Mouse (Mus musculus): ENCODE measurements around the gene Zdhhc14. TPM values are rescaled to one million over a fixed set of nuclear protein-coding genes. Genes with fewer than 3 reads are reported as not detected.
"Not testable (repeated sequence)": the region's sequence is repeated elsewhere in the genome, so short reads cannot be mapped to it uniquely, and the experiment has no call there.

Zdhhc14 gene
- polyA plus RNA-seq, 1 experiment from 2014 or later: 2.7 TPM

- H3K9me3 ChIP-seq: no peaks in the 10 kb centered on the region
- H3K27ac ChIP-seq: no peak overlapping the region
- peaks cover 7% of the 10 kb centered on the region; the same call in 1 of the 2 replicates for H3K4me1 ChIP-seq
- no peak for ATAC-seq (ENCODE audit: low FRiP score, low read depth)
- H3K36me3 ChIP-seq: no peaks in the 10 kb centered on the region
- no peak overlapping the region for H3K4me3 ChIP-seq
- H3K27me3 ChIP-seq: no peaks in the 10 kb centered on the region
- H3K9ac ChIP-seq: no peak overlapping the region
- no peak overlapping the region for H3K4me2 ChIP-seq (replicated peaks)
Measured at GRCm38 (mm10) chr17:5623181-5623580, 130.8 kb downstream of the Zdhhc14 start.

- H3K9me3 ChIP-seq; H3K4me3 ChIP-seq; H3K27me3 ChIP-seq; ATAC-seq (ENCODE audit: low FRiP score, low read depth); H3K4me2 ChIP-seq (replicated peaks); H3K27ac ChIP-seq; H3K9ac ChIP-seq; H3K36me3 ChIP-seq: not testable (repeated sequence)
- whole genome bisulfite sequencing: 77% methylated on average over 1 of the region's 1 CpGs
- peaks cover 12% of the 10 kb centered on the region; the same call in 1 of the 2 replicates for H3K4me1 ChIP-seq
Measured at GRCm38 (mm10) chr17:5624815-5625214, 132.5 kb downstream of the Zdhhc14 start.

- Histone ChIP-seq H3K4me1 (peaks cover 12% of the 10 kb centered on the region; the same call in 1 of the 2 replicates), H3K9me3 (no peaks in the 10 kb centered on the region), H3K27me3 (no peaks in the 10 kb centered on the region), H3K36me3 (no peaks in the 10 kb centered on the region), H3K27ac (no peak overlapping the region), H3K4me3 (no peak overlapping the region), H3K9ac (no peak overlapping the region), H3K4me2 (replicated peaks) (no peak overlapping the region)
- 72% methylated on average over 3 of the region's 3 CpGs for WGBS
- ATAC-seq (ENCODE audit: low FRiP score, low read depth): no peak
Measured at GRCm38 (mm10) chr17:5626402-5626801, 134.0 kb downstream of the Zdhhc14 start.

- no peak for ATAC-seq (ENCODE audit: low FRiP score, low read depth)
- Histone ChIP-seq H3K27me3 (no peaks in the 10 kb centered on the region), H3K9me3 (no peaks in the 10 kb centered on the region), H3K36me3 (no peaks in the 10 kb centered on the region), H3K4me2 (replicated peaks) (no peak overlapping the region), H3K4me3 (no peak overlapping the region), H3K9ac (no peak overlapping the region), H3K4me1 (peaks cover 12% of the 10 kb centered on the region; the same call in 1 of the 2 replicates), H3K27ac (no peak overlapping the region)
- WGBS: 83% methylated on average over 5 of the region's 5 CpGs
Measured at GRCm38 (mm10) chr17:5627664-5628063, 135.3 kb downstream of the Zdhhc14 start.

- Histone ChIP-seq H3K4me1 (peaks cover 15% of the 10 kb centered on the region; the same call in 1 of the 2 replicates), H3K27me3 (no peaks in the 10 kb centered on the region), H3K9me3 (no peaks in the 10 kb centered on the region), H3K9ac (no peak overlapping the region), H3K36me3 (no peaks in the 10 kb centered on the region), H3K27ac (no peak overlapping the region), H3K4me3 (no peak overlapping the region), H3K4me2 (replicated peaks) (no peak overlapping the region)
- WGBS: 77% methylated on average over 4 of the region's 4 CpGs
- ATAC-seq (ENCODE audit: low FRiP score, low read depth): no peak
Measured at GRCm38 (mm10) chr17:5629651-5630050, 137.3 kb downstream of the Zdhhc14 start.

- no peaks in the 10 kb centered on the region for H3K27me3 ChIP-seq
- H3K4me3 ChIP-seq: no peak overlapping the region
- ATAC-seq (ENCODE audit: low FRiP score, low read depth): no peak
- H3K9ac ChIP-seq: no peak overlapping the region
- 71% methylated on average over 2 of the region's 2 CpGs for WGBS
- 0 out of 2 replicates have a peak, but pooled peaks cover 3% of the 10 kb centered on the region for H3K4me1 ChIP-seq
- no peaks in the 10 kb centered on the region for H3K9me3 ChIP-seq
- H3K36me3 ChIP-seq: no peaks in the 10 kb centered on the region
- H3K4me2 ChIP-seq (replicated peaks): no peak overlapping the region
- no peak overlapping the region for H3K27ac ChIP-seq
Measured at GRCm38 (mm10) chr17:5635254-5635653, 142.9 kb downstream of the Zdhhc14 start.

- Histone ChIP-seq H3K9ac (no peak overlapping the region), H3K36me3 (no peaks in the 10 kb centered on the region), H3K27ac (no peak overlapping the region), H3K9me3 (no peaks in the 10 kb centered on the region; the same call in 1 of the 2 replicates), H3K27me3 (no peaks in the 10 kb centered on the region), H3K4me3 (no peak overlapping the region), H3K4me1 (no peaks in the 10 kb centered on the region), H3K4me2 (replicated peaks) (no peak overlapping the region)
- ATAC-seq (ENCODE audit: low FRiP score, low read depth): no peak
- 83% methylated on average over 8 of the region's 8 CpGs for WGBS
Measured at GRCm38 (mm10) chr17:5641436-5641835, 149.1 kb downstream of the Zdhhc14 start.

- no peaks in the 10 kb centered on the region for H3K27me3 ChIP-seq
- no peaks in the 10 kb centered on the region for H3K4me1 ChIP-seq
- no peaks in the 10 kb centered on the region for H3K36me3 ChIP-seq
- H3K4me2 ChIP-seq (replicated peaks): no peak overlapping the region
- 81% methylated on average over 15 of the region's 15 CpGs for WGBS
- H3K9me3 ChIP-seq: no peaks in the 10 kb centered on the region; the same call in 1 of the 2 replicates
- H3K27ac ChIP-seq: no peak overlapping the region
- no peak for ATAC-seq (ENCODE audit: low FRiP score, low read depth)
- no peak overlapping the region for H3K4me3 ChIP-seq
- H3K9ac ChIP-seq: no peak overlapping the region
Measured at GRCm38 (mm10) chr17:5642918-5643721, 150.8 kb downstream of the Zdhhc14 start.

GRCm38 (mm10) chr17:5650124-5650523 lies 157.8 kb downstream of the Zdhhc14 start:
- 78% methylated on average over 4 of the region's 4 CpGs for WGBS
- H3K27ac ChIP-seq: no peak overlapping the region
- H3K36me3 ChIP-seq: no peaks in the 10 kb centered on the region
- no peak overlapping the region for H3K4me3 ChIP-seq
- no peaks in the 10 kb centered on the region for H3K27me3 ChIP-seq
- no peaks in the 10 kb centered on the region for H3K9me3 ChIP-seq
- H3K4me2 ChIP-seq (replicated peaks): no peak overlapping the region
- no peak overlapping the region for H3K9ac ChIP-seq
- ATAC-seq (ENCODE audit: low FRiP score, low read depth): no peak
- peaks cover 6% of the 10 kb centered on the region for H3K4me1 ChIP-seq

GRCm38 (mm10) chr17:5650642-5651041 lies 158.3 kb downstream of the Zdhhc14 start:
- Histone ChIP-seq H3K4me1 (peaks cover 6% of the 10 kb centered on the region), H3K27me3 (no peaks in the 10 kb centered on the region), H3K4me3 (no peak overlapping the region), H3K9me3 (no peaks in the 10 kb centered on the region), H3K4me2 (replicated peaks) (no peak overlapping the region), H3K36me3 (no peaks in the 10 kb centered on the region), H3K9ac (no peak overlapping the region), H3K27ac (no peak overlapping the region)
- WGBS: 53% methylated on average over 4 of the region's 4 CpGs
- ATAC-seq (ENCODE audit: low FRiP score, low read depth): no peak

GRCm38 (mm10) chr17:5651551-5651950 lies 159.2 kb downstream of the Zdhhc14 start:
- Histone ChIP-seq H3K9me3 (no peaks in the 10 kb centered on the region), H3K27me3 (no peaks in the 10 kb centered on the region), H3K9ac (no peak overlapping the region), H3K4me3 (no peak overlapping the region), H3K27ac (no peak overlapping the region), H3K4me2 (replicated peaks) (no peak overlapping the region), H3K4me1 (peaks cover 6% of the 10 kb centered on the region), H3K36me3 (no peaks in the 10 kb centered on the region)
- no peak for ATAC-seq (ENCODE audit: low FRiP score, low read depth)
- 83% methylated on average over 4 of the region's 4 CpGs for WGBS

GRCm38 (mm10) chr17:5653981-5654380 lies 161.6 kb downstream of the Zdhhc14 start:
- 81% methylated on average over 9 of the region's 9 CpGs for WGBS
- Histone ChIP-seq H3K4me1 (peaks cover 6% of the 10 kb centered on the region), H3K4me3 (no peak overlapping the region), H3K4me2 (replicated peaks) (no peak overlapping the region), H3K9me3 (no peaks in the 10 kb centered on the region), H3K36me3 (no peaks in the 10 kb centered on the region), H3K9ac (no peak overlapping the region), H3K27me3 (no peaks in the 10 kb centered on the region), H3K27ac (no peak overlapping the region)
- ATAC-seq (ENCODE audit: low FRiP score, low read depth): no peak

GRCm38 (mm10) chr17:5655536-5655935 lies 163.2 kb downstream of the Zdhhc14 start:
- ATAC-seq (ENCODE audit: low FRiP score, low read depth): no peak
- Histone ChIP-seq H3K9me3 (no peaks in the 10 kb centered on the region), H3K27me3 (no peaks in the 10 kb centered on the region), H3K36me3 (no peaks in the 10 kb centered on the region), H3K4me3 (no peak overlapping the region), H3K4me1 (peaks cover 6% of the 10 kb centered on the region), H3K4me2 (replicated peaks) (no peak overlapping the region), H3K9ac (no peak overlapping the region), H3K27ac (no peak overlapping the region)
- 93% methylated on average over 4 of the region's 4 CpGs for WGBS

Measured in limb, embryonic 13.5 days (tissue).